Mouse (Mus musculus) C2C12 (cell line): ENCODE data around the gene Lsr. TPM values are rescaled to one million over a fixed set of nuclear protein-coding genes. Genes with fewer than 3 reads are reported as not detected.

ENCODE experiments used
- H3K27me3 ChIP-seq: one replicate; pipeline ENCODE4 v1.6.1; 2011; ENCODE audit not compliant: control insufficient read depth, insufficient read depth, insufficient read length
- H3K36me3 ChIP-seq: one replicate; pipeline ENCODE4 v1.6.1; 2011; ENCODE audit not compliant: control insufficient read depth, insufficient read depth
- H3K4me3 ChIP-seq: one replicate; pipeline ENCODE4 v1.5.1; 2011; ENCODE audit warnings: mild to moderate bottlenecking, control low read depth; ENCODE audit not compliant: poor library complexity, insufficient read depth, severe bottlenecking
- H3K79me2 ChIP-seq: one replicate; pipeline ENCODE4 v1.6.1; 2011; ENCODE audit not compliant: control insufficient read depth, insufficient read depth
- H3K79me3 ChIP-seq: one replicate; pipeline ENCODE4 v1.6.1; 2011; ENCODE audit warnings: low read depth, control low read depth
- H3ac ChIP-seq: one replicate; pipeline ENCODE3; 2011; ENCODE audit warnings: low read depth; ENCODE audit not compliant: control insufficient read depth, insufficient read length
- CEBPB ChIP-seq: IDR thresholded peaks from one replicate; pipeline ENCODE4 v1.6.1; 2011; ENCODE audit warnings: low read depth, mild to moderate bottlenecking, control low read depth, moderate library complexity
- CTCF ChIP-seq: IDR thresholded peaks from one replicate; pipeline ENCODE4 v1.5.1; 2011; ENCODE audit not compliant: control insufficient read depth, insufficient read depth, insufficient read length
- FOSL1 ChIP-seq: IDR thresholded peaks from one replicate; pipeline ENCODE4 v1.8.0; 2011; ENCODE audit warnings: mild to moderate bottlenecking, low read length; ENCODE audit not compliant: poor library complexity, insufficient read depth, severe bottlenecking
- MAX ChIP-seq: IDR thresholded peaks from one replicate; pipeline ENCODE4 v1.6.1; 2011; ENCODE audit warnings: mild to moderate bottlenecking, control low read depth
- MYOD1 ChIP-seq: IDR thresholded peaks from one replicate; pipeline ENCODE4 v1.6.1; 2011; ENCODE audit warnings: low read depth; ENCODE audit not compliant: control insufficient read depth, insufficient read length
- MYOG ChIP-seq: IDR thresholded peaks from one replicate; pipeline ENCODE4 v1.6.1; 2011; ENCODE audit not compliant: control insufficient read depth, insufficient read length; ENCODE audit errors: extremely low read depth
- USF1 ChIP-seq: IDR thresholded peaks from one replicate; pipeline ENCODE4 v1.6.1; 2011; ENCODE audit warnings: low read depth, mild to moderate bottlenecking, control low read depth, moderate library complexity
- polyA plus RNA-seq: library from polyadenylated mRNA; unstranded; fragments of >200 nt; fragmentation: generic; extraction: Trizol; gene quantifications from one replicate; pipeline ENCODE4 v1.2.1, GENCODE M21; 2012; ENCODE audit warnings: missing spikeins

The Lsr gene
- polyA plus RNA-seq, 1 experiment: 0.04 TPM

DNA sequence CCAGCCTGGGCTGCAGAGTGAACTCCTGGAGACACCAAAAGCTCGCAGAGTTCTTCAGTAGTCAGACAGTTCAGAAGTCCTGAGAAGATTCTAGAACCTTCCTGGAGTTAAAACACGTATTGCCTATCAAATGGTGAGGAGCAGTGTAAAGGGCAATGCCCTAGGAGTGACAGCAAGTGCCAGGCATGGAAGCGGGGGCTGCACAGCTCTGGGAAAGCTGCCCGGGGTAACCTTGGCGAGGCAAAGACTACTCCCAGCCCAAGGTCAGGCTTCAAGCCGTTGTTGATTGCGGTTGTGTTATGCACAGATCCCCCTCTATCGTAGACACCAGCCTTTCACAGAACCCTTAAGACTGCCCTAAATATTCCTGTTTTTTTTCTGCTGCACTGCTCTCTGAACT is 4.7 kb downstream of the Lsr start:
- no peaks in the 10 kb centered on the region for H3K36me3 ChIP-seq
- no peak overlapping the region for H3K4me3 ChIP-seq
- H3K79me3 ChIP-seq: no peaks in the 10 kb centered on the region
- TF ChIP-seq MYOG (no peak), FOSL1 (no peak), MYOD1 (no peak), CTCF (no peak), MAX (no peak), CEBPB (no peak), USF1 (no peak)
- no peak overlapping the region for H3ac ChIP-seq
- peaks cover 19% of the 10 kb centered on the region for H3K27me3 ChIP-seq
- no peaks in the 10 kb centered on the region for H3K79me2 ChIP-seq

DNA sequence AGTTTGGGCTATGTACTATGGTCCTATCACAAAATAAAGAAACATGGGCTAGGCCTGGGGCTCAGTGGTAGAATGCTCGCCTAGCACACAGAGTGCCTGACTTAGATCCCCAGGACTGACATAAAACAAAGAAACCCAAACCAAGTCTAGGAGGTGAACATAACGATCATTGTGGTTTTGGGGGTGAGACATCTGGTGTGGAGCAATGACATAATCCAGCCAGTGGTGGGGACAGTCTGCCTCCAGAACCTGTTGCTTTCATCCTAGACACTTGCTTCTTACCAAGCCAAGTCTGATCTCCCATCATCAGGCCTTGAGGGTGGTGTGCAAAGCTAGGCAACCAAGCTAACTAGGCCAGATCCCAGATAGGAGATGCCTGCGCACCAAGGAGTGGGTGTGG is 6.6 kb downstream of the Lsr start:
- no peaks in the 10 kb centered on the region for H3K79me2 ChIP-seq
- TF ChIP-seq CEBPB (no peak), FOSL1 (no peak), MYOD1 (no peak), CTCF (no peak), MAX (no peak), MYOG (no peak), USF1 (no peak)
- H3K4me3 ChIP-seq: no peak overlapping the region
- no peaks in the 10 kb centered on the region for H3K36me3 ChIP-seq
- peaks cover 9% of the 10 kb centered on the region for H3K27me3 ChIP-seq
- H3K79me3 ChIP-seq: no peaks in the 10 kb centered on the region
- no peak overlapping the region for H3ac ChIP-seq

DNA sequence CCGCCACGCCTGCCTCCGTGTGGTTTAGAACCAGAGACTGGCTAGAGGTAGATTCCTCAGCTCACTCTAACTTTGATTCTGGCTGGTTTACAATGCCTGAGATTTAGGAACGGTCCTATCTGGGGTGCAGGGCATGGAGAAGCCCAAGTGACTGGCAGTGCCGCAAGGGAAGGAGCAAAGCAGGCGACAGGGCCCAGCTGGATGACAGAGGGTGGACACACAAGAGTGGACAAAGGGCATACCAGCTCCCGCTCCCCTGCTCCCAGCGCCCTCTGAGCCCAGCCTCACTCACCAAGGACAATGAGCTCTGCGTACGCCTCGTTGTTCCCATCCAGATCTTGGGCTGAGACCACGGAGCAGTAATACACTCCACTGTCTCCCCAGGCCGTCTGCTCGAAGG is 7.6 kb downstream of the Lsr start:
- TF ChIP-seq FOSL1: no peak
- no peak for TF ChIP-seq CEBPB
- TF ChIP-seq MYOD1: no peak
- no peak for TF ChIP-seq MAX
- no peak for TF ChIP-seq MYOG
- TF ChIP-seq USF1: no peak
- no peak for TF ChIP-seq CTCF
- H3K79me3 ChIP-seq: no peaks in the 10 kb centered on the region
- H3K4me3 ChIP-seq: no peak overlapping the region
- H3K27me3 ChIP-seq: peaks cover 4% of the 10 kb centered on the region
- no peaks in the 10 kb centered on the region for H3K79me2 ChIP-seq
- H3K36me3 ChIP-seq: no peaks in the 10 kb centered on the region
- H3ac ChIP-seq: no peak overlapping the region

DNA sequence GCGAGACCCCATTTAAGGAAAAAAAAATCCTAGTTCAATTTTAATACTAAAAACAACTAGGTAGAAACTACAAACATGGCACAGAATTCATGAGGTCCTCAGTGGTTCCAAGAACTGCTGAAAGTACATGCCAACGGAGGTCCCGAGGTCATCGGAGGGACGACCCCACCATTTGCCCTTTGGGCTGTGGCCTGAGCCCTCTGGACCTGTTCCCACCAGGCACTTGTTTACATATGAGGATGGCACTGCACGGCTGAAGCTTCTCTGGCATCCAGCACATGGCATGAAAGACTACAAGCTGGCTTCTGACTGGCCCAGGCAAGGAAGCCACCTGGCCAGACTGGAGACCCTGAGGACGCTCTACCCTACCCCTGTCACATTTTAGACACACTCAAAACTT is 8.9 kb downstream of the Lsr start:
- H3K27me3 ChIP-seq: peaks cover 3% of the 10 kb centered on the region
- no peak overlapping the region for H3K4me3 ChIP-seq
- H3ac ChIP-seq: no peak overlapping the region
- no peaks in the 10 kb centered on the region for H3K79me3 ChIP-seq
- H3K79me2 ChIP-seq: no peaks in the 10 kb centered on the region
- no peaks in the 10 kb centered on the region for H3K36me3 ChIP-seq
- TF ChIP-seq USF1: no peak
- TF ChIP-seq MAX: no peak
- no peak for TF ChIP-seq CTCF
- TF ChIP-seq CEBPB: no peak
- TF ChIP-seq MYOG: no peak
- no peak for TF ChIP-seq MYOD1
- TF ChIP-seq FOSL1: no peak

DNA sequence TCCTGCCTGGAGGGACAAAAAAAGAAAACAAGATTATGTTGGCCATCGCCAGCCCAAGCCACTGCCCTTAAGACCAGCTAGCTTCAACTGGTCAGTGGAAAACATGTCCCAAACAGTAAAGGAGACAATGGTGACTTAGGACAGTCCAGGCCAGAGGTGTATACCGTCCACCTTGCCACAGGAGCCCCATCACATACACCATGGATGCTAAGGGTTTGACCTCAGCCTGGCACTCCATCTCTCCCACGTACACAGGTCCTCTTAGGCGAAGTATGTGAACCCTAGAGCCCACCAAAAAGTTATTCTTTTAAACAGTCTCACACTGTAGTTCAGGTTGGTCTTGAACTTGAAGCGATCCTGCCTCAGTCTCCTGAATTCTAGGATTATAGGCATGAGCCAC is 10.4 kb downstream of the Lsr start:
- Histone ChIP-seq H3K27me3 (no peaks in the 10 kb centered on the region), H3K79me3 (no peaks in the 10 kb centered on the region), H3K36me3 (no peaks in the 10 kb centered on the region), H3K4me3 (no peak overlapping the region), H3K79me2 (peaks cover 8% of the 10 kb centered on the region), H3ac (no peak overlapping the region)
- TF ChIP-seq CEBPB: no peak
- TF ChIP-seq USF1: no peak
- no peak for TF ChIP-seq FOSL1

DNA sequence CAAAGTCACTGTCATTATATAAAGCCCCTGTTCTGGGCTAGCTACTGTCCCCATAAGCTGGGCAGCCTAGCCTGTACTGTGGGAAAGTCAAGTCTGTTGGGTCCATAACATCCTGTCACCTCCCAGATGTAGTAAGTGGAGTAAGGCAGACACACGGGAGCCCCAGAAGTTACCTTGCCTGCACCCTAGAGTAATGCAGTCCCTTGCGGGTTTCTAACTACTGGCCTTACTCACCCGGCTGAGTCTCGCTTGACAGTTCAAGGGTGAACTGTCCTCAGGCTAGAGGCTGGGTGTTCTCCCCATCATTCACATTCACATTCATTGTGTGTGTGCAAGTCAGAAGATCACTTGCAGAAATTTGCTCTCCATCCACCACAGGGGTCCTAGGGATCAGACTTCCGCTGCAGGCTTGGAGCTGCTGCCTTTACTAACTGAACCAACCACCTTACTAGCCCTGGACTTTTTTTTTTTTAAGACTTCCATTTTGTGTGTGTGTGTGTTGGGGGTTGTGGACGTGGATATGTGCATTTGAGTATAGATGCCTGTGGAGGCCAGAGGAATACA is 13.4 kb downstream of the Lsr start:
- H3K27me3 ChIP-seq: no peaks in the 10 kb centered on the region
- H3K79me3 ChIP-seq: peaks cover 3% of the 10 kb centered on the region
- H3K36me3 ChIP-seq: peaks cover 6% of the 10 kb centered on the region
- H3K4me3 ChIP-seq: no peak overlapping the region
- TF ChIP-seq USF1 (no peak), MAX (no peak), MYOD1 (no peak)
- no peak overlapping the region for H3ac ChIP-seq
- peaks cover 22% of the 10 kb centered on the region for H3K79me2 ChIP-seq
